Mouse (Mus musculus): ENCODE measurements around the gene Ubl7.

The Ubl7 gene

GRCm38 (mm10) chr9:57967237-57967960, 56.6 kb downstream of the Ubl7 start:
- peak; percentile 35 for DNase-seq (ENCODE audit: low read depth, low spot score)

GRCm38 (mm10) chr9:57968166-57968771, 57.5 kb downstream of the Ubl7 start:
- no peak for DNase-seq (ENCODE audit: low read depth, low spot score)

DNA sequence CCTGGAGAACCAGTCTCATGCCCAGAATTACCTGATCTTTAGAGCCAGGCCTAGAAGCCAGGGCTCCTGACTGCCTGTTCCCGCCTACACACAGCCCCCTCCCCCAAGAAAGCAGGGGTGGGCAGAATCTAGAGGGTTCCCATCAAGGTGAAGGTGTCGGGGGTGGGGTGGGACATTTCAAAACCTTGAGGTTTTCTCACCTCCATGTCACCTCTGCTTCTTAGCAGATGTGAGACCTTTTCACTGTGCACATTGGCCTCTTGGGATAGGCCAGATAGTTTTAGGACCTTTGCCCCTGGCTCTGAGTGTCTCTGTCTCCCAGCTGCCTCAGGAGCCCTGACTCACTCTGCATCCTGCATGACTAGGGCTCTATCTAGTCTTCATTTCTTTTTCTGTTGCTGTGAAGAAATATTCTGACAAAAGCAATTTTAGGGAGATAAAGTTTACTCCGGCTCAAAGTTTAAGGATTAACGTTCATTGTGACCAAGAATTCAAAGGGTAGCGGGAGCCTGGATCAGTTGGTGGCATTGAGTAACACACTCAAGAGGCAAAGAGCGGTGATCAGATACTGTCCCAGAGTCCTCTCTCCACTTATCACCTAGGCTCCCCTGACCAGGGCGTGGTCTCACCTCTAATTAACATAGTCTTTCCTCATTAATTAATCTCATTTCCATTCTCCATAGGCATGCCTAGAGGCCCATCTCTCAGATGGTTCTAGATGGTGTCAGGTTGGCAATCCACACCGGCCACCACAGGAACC, 58.2 kb downstream of the Ubl7 start:
- no peak for DNase-seq (ENCODE audit: low read depth, low spot score)

DNA sequence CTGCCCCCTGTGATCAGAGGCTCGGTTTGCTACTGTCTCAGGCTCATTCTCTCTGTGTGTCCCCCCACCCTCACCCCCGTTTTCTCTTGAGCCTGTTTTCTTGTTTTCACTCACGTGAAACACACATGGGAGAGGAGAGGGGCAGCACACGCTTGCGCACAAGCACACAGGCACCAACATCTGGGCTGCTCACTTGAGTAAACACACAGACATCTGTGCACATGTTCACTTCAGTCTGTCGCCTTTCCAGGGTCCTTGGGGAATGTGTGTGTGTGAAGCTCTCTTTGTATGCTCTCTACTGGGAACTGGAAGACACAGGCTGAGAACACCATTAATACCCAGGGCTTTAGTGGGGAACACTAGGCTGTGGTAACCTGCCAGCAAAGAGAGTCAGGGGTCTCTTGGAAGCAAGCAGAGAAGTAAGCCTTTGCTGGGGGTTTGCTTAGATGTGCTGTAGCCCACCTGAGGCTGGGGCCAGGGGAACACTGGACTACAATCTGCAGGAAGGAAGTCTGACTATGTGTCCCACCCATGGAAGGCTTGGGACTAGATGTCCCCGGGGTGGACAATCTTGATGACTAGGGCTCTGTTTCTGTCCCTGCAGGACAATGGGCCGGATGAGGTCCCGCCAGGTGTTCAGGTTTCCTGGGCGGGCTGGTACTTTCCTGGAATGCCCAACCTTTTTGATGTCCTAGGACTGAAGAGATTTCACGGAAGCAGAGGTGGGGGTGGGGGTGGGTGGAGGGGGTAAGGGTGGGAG, 59.1 kb downstream of the Ubl7 start:
- no peak for DNase-seq (ENCODE audit: low read depth, low spot score)

DNA sequence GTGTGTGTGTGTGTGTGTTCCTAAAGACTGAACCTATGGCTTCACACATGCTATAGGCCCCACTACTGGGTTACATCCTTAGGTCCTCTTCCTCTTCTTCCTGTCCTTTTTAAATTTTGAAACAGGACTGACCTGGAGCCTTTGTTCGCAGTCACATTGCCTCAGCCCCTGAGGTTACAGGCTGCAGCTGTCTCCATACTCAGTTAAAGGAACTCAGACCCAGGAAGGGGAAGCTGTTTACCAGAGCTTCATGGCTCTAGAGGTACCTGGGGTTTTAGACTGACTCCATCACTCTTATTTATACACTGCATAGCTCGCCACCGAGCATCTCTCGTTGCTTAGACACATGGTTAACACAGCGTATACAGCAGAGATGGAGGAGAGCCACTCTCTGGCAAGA, 60.6 kb downstream of the Ubl7 start:
- DNase-seq (ENCODE audit: low read depth, low spot score) = no peak

DNA sequence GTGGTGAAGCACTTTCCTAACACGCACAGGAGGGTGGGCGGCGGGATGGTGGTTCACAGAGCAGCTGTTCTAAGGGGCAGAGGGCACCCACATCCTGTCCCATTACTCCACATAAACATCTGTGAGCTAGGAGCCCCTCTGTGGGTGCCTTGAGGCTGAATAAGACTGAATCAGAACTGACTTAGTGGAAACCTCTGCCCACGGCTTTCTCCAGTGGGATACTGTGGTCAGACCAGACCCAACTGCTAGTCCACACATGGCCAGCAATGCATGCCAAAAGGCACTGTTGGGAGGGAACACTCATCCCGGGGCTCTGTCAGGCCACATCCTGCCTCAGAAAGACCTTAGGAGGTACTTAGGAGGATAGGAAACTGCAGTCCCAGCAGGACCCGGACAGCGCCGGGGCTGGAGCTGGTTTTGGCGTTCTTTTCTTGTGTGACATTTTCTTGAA, 61.4 kb downstream of the Ubl7 start:
- DNase-seq (ENCODE audit: low read depth, low spot score) = no peak

- peak; percentile 27 for DNase-seq (ENCODE audit: low read depth, low spot score)
Observed at GRCm38 (mm10) chr9:57972776-57973439, 62.1 kb downstream of the Ubl7 start.

DNA sequence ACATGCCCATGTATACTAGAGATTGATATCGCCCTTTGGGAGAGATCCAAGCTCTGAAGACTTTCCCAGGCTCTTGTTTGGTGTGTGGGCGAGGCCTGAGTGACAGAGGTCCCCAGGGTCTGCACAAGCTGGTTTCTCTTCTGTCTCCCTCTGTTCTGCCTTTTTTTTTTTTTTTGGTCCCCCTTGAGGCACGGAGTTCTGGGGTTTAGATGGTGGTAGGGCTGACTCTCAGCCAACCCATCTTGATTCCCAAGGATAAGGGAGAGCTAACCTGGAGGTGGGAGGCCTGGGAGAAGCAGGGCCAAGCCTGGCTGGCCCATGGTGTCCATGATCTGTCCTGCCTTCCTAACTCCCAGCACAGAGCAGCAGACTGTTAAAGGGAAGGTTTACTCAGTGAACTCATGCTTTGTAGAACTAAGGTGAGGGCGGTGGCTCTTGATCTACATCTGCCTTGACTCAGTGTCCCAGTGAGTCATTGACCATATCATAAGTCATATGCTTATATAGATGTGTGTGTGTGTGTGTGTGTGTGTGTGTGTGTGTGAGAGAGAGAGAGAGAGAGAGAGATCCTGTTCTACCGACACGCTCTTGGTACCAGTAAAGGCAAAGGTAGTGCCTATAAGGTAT, 62.8 kb downstream of the Ubl7 start:
- no peak for DNase-seq (ENCODE audit: low read depth, low spot score)

GRCm38 (mm10) chr9:57974221-57974620, 63.4 kb downstream of the Ubl7 start:
- no peak for DNase-seq (ENCODE audit: low read depth, low spot score)

- DNase-seq (ENCODE audit: low read depth, low spot score) = no peak
Observed at GRCm38 (mm10) chr9:57975200-57975821, 64.5 kb downstream of the Ubl7 start.

DNA sequence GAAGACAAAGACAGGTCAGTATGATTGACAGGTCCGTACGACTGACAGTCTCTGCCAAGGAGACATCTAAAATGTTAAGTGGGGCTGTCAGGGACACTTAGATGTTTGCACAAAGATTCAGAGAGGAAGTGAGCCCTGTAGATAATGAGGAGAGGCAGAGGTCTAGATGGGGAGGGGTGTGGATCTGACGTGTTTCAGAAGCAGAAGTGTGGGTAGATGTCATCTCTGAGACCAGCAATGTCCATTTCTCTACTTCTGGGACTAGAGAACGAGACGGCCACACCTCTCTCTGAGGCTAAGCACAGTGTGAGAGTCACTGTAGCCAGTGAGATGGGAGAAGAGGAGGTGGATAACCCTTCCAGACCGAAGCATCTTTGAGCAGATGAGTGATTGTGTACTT, 67.2 kb downstream of the Ubl7 start:
- no peak for DNase-seq (ENCODE audit: low read depth, low spot score)

- no peak for DNase-seq (ENCODE audit: low read depth, low spot score)
Observed at GRCm38 (mm10) chr9:57978858-57979257, 68.1 kb downstream of the Ubl7 start.

All from R1 (cell line).